ENCODE assay signal across 7 mouse cellular contexts in genomic region chr13:109210403-109210802, GRCm38 (mm10).
DNase-seq lines count a peak whose midpoint lies in the region; ATAC-seq and TF ChIP-seq lines count a peak whose summit lies in the region.

No protein-coding gene starts in this region.

- H3K9me3 ChIP-seq in E14TG2a.4 (ENCODE audit: low read length): peaks cover 13% of the 10 kb centered on the region

- peak; percentile 68 for ATAC-seq in megakaryocyte, adult 5-6 weeks (ENCODE audit: poor library complexity, severe bottlenecking)

- TF ChIP-seq CTCF in E14TG2a.4 (conservative IDR thresholded peaks at IDR 0.05; ENCODE audit: low read length): peak; percentile 91

- no peak overlapping the region for H3K4me3 ChIP-seq in E14TG2a.4 (replicated peaks; ENCODE audit: low read length)

- peaks cover 15% of the 10 kb centered on the region for H3K4me1 ChIP-seq in E14TG2a.4 (replicated peaks; ENCODE audit: low read depth, low read length)

- H3K36me3 ChIP-seq in E14TG2a.4 (ENCODE audit: insufficient read depth, low read length): no peaks in the 10 kb centered on the region

- peaks cover 35% of the 10 kb centered on the region for H3K27me3 ChIP-seq in E14TG2a.4 (ENCODE audit: insufficient read depth, low read length)

- peak; percentile 53 for DNase-seq in R1 (ENCODE audit: low read depth, low spot score)
- peak; percentile 85 to 90 for DNase-seq in cerebellum, postnatal 4 days (ENCODE audit: low spot score in 2 of 2)
- peak; percentile 57 to 73 for DNase-seq in gastrocnemius, postnatal 4 days (ENCODE audit: low spot score in 2 of 2)
- DNase-seq in layer of hippocampus, postnatal 10 days (ENCODE audit: low spot score in 2 of 2): peak; percentile 94
- DNase-seq in spleen, adult 18-20 months: peak; percentile 38 to 71
